Comparison of ENCODE assay signal across 24 mouse cellular contexts in the genomic region with DNA sequence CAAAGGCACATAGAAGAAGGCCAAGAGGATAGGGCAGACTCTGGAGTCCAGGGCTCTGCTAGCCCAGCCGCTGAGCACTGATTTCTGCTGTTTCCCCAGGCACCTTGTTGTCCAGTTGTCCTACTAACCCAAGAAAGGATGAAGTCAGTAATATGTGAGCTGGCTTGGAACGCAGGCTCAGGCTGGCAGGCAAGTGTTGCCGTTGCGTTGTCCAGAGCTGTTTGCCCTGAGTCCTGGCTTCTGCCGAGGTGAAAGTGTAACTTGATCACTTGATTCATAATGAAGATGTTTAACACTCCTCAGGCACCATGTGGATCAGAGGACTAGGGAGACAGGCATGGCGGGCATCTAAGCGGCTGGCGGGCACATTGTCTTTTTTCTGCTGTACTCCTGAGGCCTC. TPM values are rescaled to one million over a fixed set of nuclear protein-coding genes. Genes with fewer than 3 reads are reported as not detected.
DNase-seq lines count a peak whose midpoint lies in the region; ATAC-seq and TF ChIP-seq lines count a peak whose summit lies in the region.
"Had no signal": no experiment of that assay in that cellular context is flagged by ENCODE, and none has a peak within 500 bp of the region (broad histone marks: within the 10 kb centered on the region; RNA-seq: fewer than 3 reads in every experiment).

No protein-coding gene starts in this region.

- no peaks in the 10 kb centered on the region for H3K9me3 ChIP-seq in midbrain, embryonic 11.5 days (ENCODE audit: control insufficient read depth, low read length)
- H3K9me3 ChIP-seq in midbrain, embryonic 10.5 days (replicated peaks), result no peaks in the 10 kb centered on the region
- H3K9me3 ChIP-seq: embryonic facial prominence, embryonic 13.5 days; embryonic facial prominence, embryonic 15.5 days; forebrain, embryonic 10.5 days; forebrain, embryonic 12.5 days had no signal

- H3K4me2 ChIP-seq in midbrain, embryonic 11.5 days, result no peak overlapping the region
- H3K4me2 ChIP-seq: embryonic facial prominence, embryonic 13.5 days; embryonic facial prominence, embryonic 15.5 days; forebrain, embryonic 12.5 days had no signal

- no peak for TF ChIP-seq CTCF in gastrocnemius, adult 2 months (IDR thresholded peaks at IDR 0.05)
- no peak for TF ChIP-seq CTCF in kidney, adult 2 months (conservative IDR thresholded peaks at IDR 0.05; ENCODE audit: insufficient read depth, insufficient read length, low read depth, low read length)

- TF ChIP-seq POLR2A in kidney, adult 2 months (IDR thresholded peaks at IDR 0.05; ENCODE audit: low read depth, low read length), result no peak

- H3K4me1 ChIP-seq in kidney, adult 2 months (ENCODE audit: control insufficient read depth, insufficient read depth, low read length), result peaks cover 13% of the 10 kb centered on the region
- peaks cover 20% of the 10 kb centered on the region for H3K4me1 ChIP-seq in midbrain, embryonic 11.5 days (ENCODE audit: control insufficient read depth, insufficient read depth, low read length)
- H3K4me1 ChIP-seq in midbrain, embryonic 10.5 days, result peaks cover 48% of the 10 kb centered on the region

- H3K27me3 ChIP-seq in kidney, adult 2 months (replicated peaks; ENCODE audit: control insufficient read depth, insufficient read depth, low read length), result no peaks in the 10 kb centered on the region
- H3K27me3 ChIP-seq in midbrain, embryonic 11.5 days (ENCODE audit: control insufficient read depth, insufficient read depth, low read length), result no peaks in the 10 kb centered on the region
- no peaks in the 10 kb centered on the region for H3K27me3 ChIP-seq in midbrain, embryonic 10.5 days (ENCODE audit: low read depth, poor library complexity, severe bottlenecking)
- H3K27me3 ChIP-seq: embryonic facial prominence, embryonic 13.5 days; embryonic facial prominence, embryonic 15.5 days; forebrain, embryonic 12.5 days had no signal

- no peak overlapping the region for H3K9ac ChIP-seq in midbrain, embryonic 11.5 days (ENCODE audit: low read length)
- H3K9ac ChIP-seq: embryonic facial prominence, embryonic 13.5 days; embryonic facial prominence, embryonic 15.5 days; forebrain, embryonic 12.5 days had no signal

- intact Hi-C loops in gastrocnemius, adult 2 months (cut with DNase I), result no loop called here

- DNase-seq in gastrocnemius, adult 2 months, result peak; percentile 52
- no peak for DNase-seq in gastrocnemius, postnatal 4 days (ENCODE audit: low spot score in 2 of 2)
- peak; percentile 65 for DNase-seq in kidney, adult 2 months
- no peak for DNase-seq in kidney, postnatal 14 days
- DNase-seq in midbrain, embryonic 11.5 days (ENCODE audit: low spot score, missing footprints), result peak; percentile 69
- no peak for DNase-seq in midbrain, embryonic 10.5 days (ENCODE audit: low spot score)
- peak; percentile 40 for DNase-seq in adipocyte (ENCODE audit: low spot score)
- no peak for DNase-seq in adrenal gland, postnatal 25 days
- DNase-seq: adrenal gland, adult 8-10 months; adrenal gland, postnatal 14 days; cerebellum, adult 11 months; cerebellum, adult 18-20 months; cerebellum, adult 9-11 months; cerebellum, postnatal 14 days; cerebellum, postnatal 36 days; embryo, embryonic 11 days had no signal

- no peaks in the 10 kb centered on the region for H3K36me3 ChIP-seq in kidney, adult 2 months (ENCODE audit: control insufficient read depth, insufficient read depth, low read length)
- no peaks in the 10 kb centered on the region for H3K36me3 ChIP-seq in midbrain, embryonic 11.5 days (ENCODE audit: control insufficient read depth, insufficient read depth, low read length)
- H3K36me3 ChIP-seq in midbrain, embryonic 10.5 days, result peaks cover 21% of the 10 kb centered on the region; the same call in 1 of the 2 replicates
- H3K36me3 ChIP-seq: embryonic facial prominence, embryonic 13.5 days; embryonic facial prominence, embryonic 15.5 days; forebrain, embryonic 10.5 days; forebrain, embryonic 12.5 days had no signal

- H3K27ac ChIP-seq in gastrocnemius, adult 2 months, result no peak overlapping the region
- no peak overlapping the region for H3K27ac ChIP-seq in kidney, adult 2 months (ENCODE audit: insufficient read depth, low read depth, low read length)
- no peak overlapping the region for H3K27ac ChIP-seq in midbrain, embryonic 11.5 days (ENCODE audit: low read depth, low read length)
- H3K27ac ChIP-seq in midbrain, embryonic 10.5 days (replicated peaks), result no peak overlapping the region
- H3K27ac ChIP-seq: embryonic facial prominence, embryonic 13.5 days; embryonic facial prominence, embryonic 15.5 days; forebrain, embryonic 10.5 days; forebrain, embryonic 12.5 days had no signal

- WGBS in kidney, adult 2 months, result 46% methylated on average over 8 of the region's 8 CpGs
- WGBS in midbrain, embryonic 11.5 days, result 73% methylated on average over 8 of the region's 8 CpGs
- 74% methylated on average over 8 of the region's 8 CpGs for WGBS in midbrain, embryonic 10.5 days

- no peak overlapping the region for H3K4me3 ChIP-seq in gastrocnemius, adult 2 months
- no peak overlapping the region for H3K4me3 ChIP-seq in kidney, adult 2 months (ENCODE audit: insufficient read depth, low read depth, low read length)
- no peak overlapping the region for H3K4me3 ChIP-seq in midbrain, embryonic 11.5 days (ENCODE audit: low read depth, low read length)
- H3K4me3 ChIP-seq in midbrain, embryonic 10.5 days, result no peak overlapping the region
- H3K4me3 ChIP-seq: embryonic facial prominence, embryonic 13.5 days; embryonic facial prominence, embryonic 15.5 days; erythroblast, embryonic 14.5 days; forebrain, embryonic 10.5 days; forebrain, embryonic 12.5 days had no signal

- no peak for ATAC-seq in midbrain, embryonic 11.5 days (ENCODE audit: low FRiP score)
- ATAC-seq: forebrain, embryonic 14.5 days; forebrain, embryonic 16.5 days had no signal

RNA-seq across cellular contexts. Expression of a gene that starts 21.1 kb away (rescaled TPM):
- total RNA-seq in gastrocnemius, adult 2 months (2021), result 10 to 100 TPM; 15.0 to 17.6 TPM
- 10 to 100 TPM; 24.1 to 25.1 TPM for total RNA-seq in gastrocnemius, postnatal 4 days (2021)
- 31.7 and 37.6 TPM in 2 replicates for polyA plus RNA-seq in kidney, adult 2 months (2012; rRNA removed)
- polyA plus RNA-seq in midbrain, embryonic 11.5 days (2014; fragmentation: Nextera tagmentation; extraction: Ambion mirVana), result 15.7 and 16.2 TPM in 2 replicates
- polyA plus RNA-seq in midbrain, embryonic 10.5 days (2016; fragmentation: Nextera tagmentation; extraction: Ambion mirVana), result 11.9 and 12.6 TPM in 2 replicates
- 17.8 and 27.7 TPM in 2 replicates for total RNA-seq in adrenal gland, postnatal 25 days (2021)
- total RNA-seq: MEL had no signal
- polyA plus RNA-seq: erythroblast, embryonic 14.5 days had no signal

Comparison
In these comparisons a context has a peak if more than half of its experiments do, and no peak if none do; other contexts are left out.
1. DNase-seq: peak in gastrocnemius, adult 2 months (single experiment), kidney, adult 2 months (single experiment), midbrain, embryonic 11.5 days (single experiment) and adipocyte (single experiment); none in gastrocnemius, postnatal 4 days (0 of 2), kidney, postnatal 14 days (single experiment), midbrain, embryonic 10.5 days (single experiment) and adrenal gland, postnatal 25 days (single experiment).